Mouse (Mus musculus) E14TG2a.4 (cell line): Measurements from ENCODE around the gene Btn1a1.

ENCODE experiments used
- CTCF ChIP-seq: conservative IDR thresholded peaks from 2 replicates; pipeline ENCODE4 v1.5.1; 2014; ENCODE audit warnings: low read length
- NANOG ChIP-seq: IDR thresholded peaks from 2 replicates; pipeline ENCODE4 v1.6.1; 2014; ENCODE audit warnings: borderline replicate concordance, low read length, mixed read lengths
- POU5F1 ChIP-seq: IDR thresholded peaks from 2 replicates; pipeline ENCODE4 v1.6.1; 2014; ENCODE audit warnings: low read length, borderline replicate concordance

DNA sequence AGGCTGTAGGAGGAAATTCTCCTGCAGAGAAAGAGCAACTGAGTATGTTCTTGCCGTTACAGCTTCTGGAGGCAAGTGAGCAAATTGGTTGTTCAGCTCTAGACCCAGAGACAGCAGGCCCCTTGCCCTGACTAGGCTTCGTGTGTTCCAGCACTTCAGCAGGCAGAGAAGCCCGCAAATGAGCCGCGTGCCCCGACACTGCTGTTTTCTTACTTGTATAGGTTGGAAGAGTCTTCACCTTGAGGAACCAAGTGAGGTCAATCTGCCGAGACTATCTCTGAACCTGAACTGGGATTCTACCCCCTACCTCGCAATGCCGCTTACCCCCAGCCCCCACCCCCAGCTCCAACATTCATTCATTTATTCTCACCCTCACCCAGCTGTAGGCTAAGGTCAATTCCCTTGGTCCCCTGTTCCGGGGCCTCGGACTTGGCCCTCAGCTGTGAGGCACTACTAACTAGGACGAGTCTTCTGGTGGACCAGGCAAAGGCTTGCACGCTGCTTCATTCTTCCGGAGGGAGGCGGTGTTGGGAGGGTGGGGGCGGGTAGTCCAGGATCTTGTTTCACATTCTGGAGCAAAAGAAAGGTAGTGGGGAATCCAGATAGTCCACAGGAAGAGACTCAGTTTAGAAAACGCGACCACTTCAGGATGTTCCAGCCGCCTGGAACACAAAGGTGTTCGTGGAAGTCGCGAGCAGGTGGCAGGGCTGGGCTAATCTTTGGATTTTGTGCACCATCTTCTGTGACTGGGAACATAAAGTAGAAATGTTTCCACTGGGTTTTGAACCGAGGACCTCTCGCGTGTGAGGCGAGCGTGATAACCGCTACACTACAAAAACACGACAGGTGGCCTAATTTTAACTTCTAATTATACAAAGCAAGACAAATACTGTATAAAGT is 54.1 kb downstream of the Btn1a1 start:
- TF ChIP-seq CTCF, result peak; percentile 23
- no peak for TF ChIP-seq NANOG
- TF ChIP-seq POU5F1, result no peak
